Mouse (Mus musculus): ENCODE measurements around the gene Trim39. TPM values are rescaled to one million over a fixed set of nuclear protein-coding genes. Genes with fewer than 3 reads are reported as not detected.
"Not testable (repeated sequence)": the region's sequence is repeated elsewhere in the genome, so short reads cannot be mapped to it uniquely, and the experiment has no call there.

The Trim39 gene
- 22.0 and 23.0 TPM in 2 replicates for polyA plus RNA-seq (2014; fragmentation: Nextera tagmentation; extraction: Ambion mirVana)

GRCm38 (mm10) chr17:36271586-36272256, at the start of gene Trim39:
Gene Trim39, minus strand, starts transcription at chr17:36272247.
- peak; percentile 79 for ATAC-seq (replicated peaks; ENCODE audit: low FRiP score)
- no peaks in the 10 kb centered on the region for H3K27me3 ChIP-seq (ENCODE audit: control insufficient read depth, insufficient read depth, low read length)
- H3K27ac ChIP-seq (ENCODE audit: low read depth, low read length): peak within 1 kb of the TSS; percentile 81
- peak within 1 kb of the TSS; percentile 88 for H3K4me3 ChIP-seq (ENCODE audit: low read depth, low read length)
- peak within 1 kb of the TSS; percentile 94 for H3K9ac ChIP-seq (ENCODE audit: low read length)
- H3K4me2 ChIP-seq (ENCODE audit: low read depth, low read length, severe bottlenecking): peak within 1 kb of the TSS; percentile 78
- no peaks in the 10 kb centered on the region for H3K9me3 ChIP-seq (ENCODE audit: control insufficient read depth, low read length)
- peaks cover 3% of the 10 kb centered on the region; the same call in 1 of the 2 replicates for H3K36me3 ChIP-seq (ENCODE audit: control insufficient read depth, insufficient read depth, low read length)
- peak; percentile 85 for DNase-seq (ENCODE audit: low spot score)
- H3K4me1 ChIP-seq (replicated peaks; ENCODE audit: control insufficient read depth, insufficient read depth, low read length): peaks cover 7% of the 10 kb centered on the region; the same call in 1 of the 2 replicates
- WGBS: 2% methylated on average over 42 of the region's 43 CpGs

- WGBS: 26% methylated on average over 5 of the region's 5 CpGs
- H3K4me3 ChIP-seq (ENCODE audit: low read depth, low read length): peak overlapping the region; percentile 49
- peak overlapping the region; percentile 71 for H3K4me2 ChIP-seq (ENCODE audit: low read depth, low read length, severe bottlenecking)
- H3K36me3 ChIP-seq (ENCODE audit: control insufficient read depth, insufficient read depth, low read length): no peaks in the 10 kb centered on the region
- H3K4me1 ChIP-seq (replicated peaks; ENCODE audit: control insufficient read depth, insufficient read depth, low read length): no peaks in the 10 kb centered on the region
- H3K9ac ChIP-seq (ENCODE audit: low read length): peak overlapping the region; percentile 69
- H3K9me3 ChIP-seq (ENCODE audit: control insufficient read depth, low read length): no peaks in the 10 kb centered on the region
- no peaks in the 10 kb centered on the region; the same call in 1 of the 2 replicates for H3K27me3 ChIP-seq (ENCODE audit: control insufficient read depth, insufficient read depth, low read length)
- ATAC-seq (replicated peaks; ENCODE audit: low FRiP score) (peak; percentile 53; the same call in 1 of the 2 replicates), DNase-seq (ENCODE audit: low spot score) (no peak)
- H3K27ac ChIP-seq (ENCODE audit: low read depth, low read length): 0 out of 2 replicates have a peak overlapping the region, but pooled peaks have one; percentile 76
Observed at GRCm38 (mm10) chr17:36315689-36316253, 43.7 kb upstream of the Trim39 start.

- under 1% methylated on average over 19 of the region's 19 CpGs for WGBS
- H3K36me3 ChIP-seq (ENCODE audit: control insufficient read depth, insufficient read depth, low read length): no peaks in the 10 kb centered on the region
Observed at GRCm38 (mm10) chr17:36315041-36315688, 43.1 kb upstream of the Trim39 start.

GRCm38 (mm10) chr17:36314511-36314910, 42.5 kb upstream of the Trim39 start:
- Histone ChIP-seq H3K27ac (ENCODE audit: low read depth, low read length) (no peak overlapping the region), H3K4me1 (replicated peaks; ENCODE audit: control insufficient read depth, insufficient read depth, low read length) (no peaks in the 10 kb centered on the region), H3K36me3 (ENCODE audit: control insufficient read depth, insufficient read depth, low read length) (no peaks in the 10 kb centered on the region), H3K9ac (ENCODE audit: low read length) (peak overlapping the region; percentile 69), H3K27me3 (ENCODE audit: control insufficient read depth, insufficient read depth, low read length) (no peaks in the 10 kb centered on the region; the same call in 1 of the 2 replicates), H3K4me3 (ENCODE audit: low read depth, low read length) (peak overlapping the region; percentile 49), H3K9me3 (ENCODE audit: control insufficient read depth, low read length) (no peaks in the 10 kb centered on the region), H3K4me2 (ENCODE audit: low read depth, low read length, severe bottlenecking) (peak overlapping the region; percentile 71)
- ATAC-seq (replicated peaks; ENCODE audit: low FRiP score): peak; percentile 60
- peak; percentile 51 for DNase-seq (ENCODE audit: low spot score)
- 2% methylated on average over 9 of the region's 9 CpGs for WGBS

More at GRCm38 (mm10) chr17:36315041-36315688, 43.1 kb upstream of the Trim39 start:
- Histone ChIP-seq H3K27me3 (ENCODE audit: control insufficient read depth, insufficient read depth, low read length) (no peaks in the 10 kb centered on the region; the same call in 1 of the 2 replicates), H3K9ac (ENCODE audit: low read length) (peak overlapping the region; percentile 69), H3K27ac (ENCODE audit: low read depth, low read length) (peak overlapping the region; percentile 76), H3K9me3 (ENCODE audit: control insufficient read depth, low read length) (no peaks in the 10 kb centered on the region), H3K4me2 (ENCODE audit: low read depth, low read length, severe bottlenecking) (peak overlapping the region; percentile 71), H3K4me1 (replicated peaks; ENCODE audit: control insufficient read depth, insufficient read depth, low read length) (no peaks in the 10 kb centered on the region), H3K4me3 (ENCODE audit: low read depth, low read length) (peak overlapping the region; percentile 49)
- peak; percentile 66 for DNase-seq (ENCODE audit: low spot score)
- peak; percentile 87 for ATAC-seq (replicated peaks; ENCODE audit: low FRiP score)

- Histone ChIP-seq H3K9ac (ENCODE audit: low read length) (no peak overlapping the region), H3K4me1 (replicated peaks; ENCODE audit: control insufficient read depth, insufficient read depth, low read length) (no peaks in the 10 kb centered on the region), H3K27ac (ENCODE audit: low read depth, low read length) (no peak overlapping the region), H3K4me2 (ENCODE audit: low read depth, low read length, severe bottlenecking) (no peak overlapping the region), H3K36me3 (ENCODE audit: control insufficient read depth, insufficient read depth, low read length) (no peaks in the 10 kb centered on the region), H3K27me3 (ENCODE audit: control insufficient read depth, insufficient read depth, low read length) (no peaks in the 10 kb centered on the region), H3K4me3 (ENCODE audit: low read depth, low read length) (no peak overlapping the region), H3K9me3 (ENCODE audit: control insufficient read depth, low read length) (no peaks in the 10 kb centered on the region)
- no peak for ATAC-seq (replicated peaks; ENCODE audit: low FRiP score)
- 47% methylated on average over 1 of the region's 1 CpGs for WGBS
- no peak for DNase-seq (ENCODE audit: low spot score)
Observed at GRCm38 (mm10) chr17:36309293-36309692, 37.2 kb upstream of the Trim39 start.

- DNase-seq (ENCODE audit: low spot score) (peak; percentile 74), ATAC-seq (replicated peaks; ENCODE audit: low FRiP score) (0 out of 2 replicates have a peak, but pooled peaks have one; percentile 30)
- not testable (repeated sequence) for H3K4me1 ChIP-seq (replicated peaks; ENCODE audit: control insufficient read depth, insufficient read depth, low read length); H3K4me2 ChIP-seq (ENCODE audit: low read depth, low read length, severe bottlenecking); H3K9me3 ChIP-seq (ENCODE audit: control insufficient read depth, low read length); H3K27me3 ChIP-seq (ENCODE audit: control insufficient read depth, insufficient read depth, low read length); H3K4me3 ChIP-seq (ENCODE audit: low read depth, low read length); H3K9ac ChIP-seq (ENCODE audit: low read length); H3K27ac ChIP-seq (ENCODE audit: low read depth, low read length); H3K36me3 ChIP-seq (ENCODE audit: control insufficient read depth, insufficient read depth, low read length)
- 4% methylated on average over 3 of the region's 3 CpGs for WGBS
Observed at GRCm38 (mm10) chr17:36308855-36309254, 36.8 kb upstream of the Trim39 start.

GRCm38 (mm10) chr17:36286390-36286789, 14.3 kb upstream of the Trim39 start, which contains the start of gene H2-M10.2:
Gene H2-M10.2, minus strand, starts transcription at chr17:36286490.
- no peak for DNase-seq (ENCODE audit: low spot score)

GRCm38 (mm10) chr17:36281521-36282245, 9.6 kb upstream of the Trim39 start:
- no peak for DNase-seq (ENCODE audit: low spot score)
- ATAC-seq (replicated peaks; ENCODE audit: low FRiP score): no peak
- Histone ChIP-seq H3K4me2 (ENCODE audit: low read depth, low read length, severe bottlenecking) (no peak overlapping the region), H3K9ac (ENCODE audit: low read length) (no peak overlapping the region), H3K27ac (ENCODE audit: low read depth, low read length) (no peak overlapping the region), H3K27me3 (ENCODE audit: control insufficient read depth, insufficient read depth, low read length) (no peaks in the 10 kb centered on the region), H3K4me3 (ENCODE audit: low read depth, low read length) (no peak overlapping the region), H3K36me3 (ENCODE audit: control insufficient read depth, insufficient read depth, low read length) (no peaks in the 10 kb centered on the region; the same call in 1 of the 2 replicates), H3K9me3 (ENCODE audit: control insufficient read depth, low read length) (peaks cover 6% of the 10 kb centered on the region), H3K4me1 (replicated peaks; ENCODE audit: control insufficient read depth, insufficient read depth, low read length) (no peaks in the 10 kb centered on the region)
- WGBS: 93% methylated on average over 4 of the region's 4 CpGs

More at GRCm38 (mm10) chr17:36286390-36286789, 14.3 kb upstream of the Trim39 start, which contains the start of gene H2-M10.2:
- Histone ChIP-seq H3K9ac (ENCODE audit: low read length) (no peak within 1 kb of the TSS), H3K4me2 (ENCODE audit: low read depth, low read length, severe bottlenecking) (no peak within 1 kb of the TSS), H3K9me3 (ENCODE audit: control insufficient read depth, low read length) (peaks cover 6% of the 10 kb centered on the region), H3K27me3 (ENCODE audit: control insufficient read depth, insufficient read depth, low read length) (no peaks in the 10 kb centered on the region), H3K4me1 (replicated peaks; ENCODE audit: control insufficient read depth, insufficient read depth, low read length) (no peaks in the 10 kb centered on the region), H3K27ac (ENCODE audit: low read depth, low read length) (no peak within 1 kb of the TSS), H3K36me3 (ENCODE audit: control insufficient read depth, insufficient read depth, low read length) (no peaks in the 10 kb centered on the region; the same call in 1 of the 2 replicates), H3K4me3 (ENCODE audit: low read depth, low read length) (no peak within 1 kb of the TSS)
- 93% methylated on average over 2 of the region's 2 CpGs for WGBS
- no peak for ATAC-seq (replicated peaks; ENCODE audit: low FRiP score)

All from forebrain, embryonic 11.5 days (tissue).